Mouse (Mus musculus) embryonic stem cell, embryonic (primary cell): ENCODE results near the gene Dip2c.

ENCODE experiments used
- CTCF ChIA-PET, 4 experiments: fragments of 300-600 bp in 2 of 4; fragments of 350-600 bp in 2 of 4; sonication (Branson Sonifier 250); formaldehyde crosslinking; loops; one replicate each; lab custom pipeline; 2022; ENCODE audit warnings: inconsistent platforms in 2 of 4; lab: Charles Lee
- POLR2A ChIA-PET, 4 experiments: fragments of 300-600 bp in 2 of 4; fragments of 350-600 bp in 2 of 4; sonication (Branson Sonifier 250); formaldehyde crosslinking; loops; one replicate each; lab custom pipeline; 2022; ENCODE audit warnings: antibody characterized with exemption in 4 of 4, inconsistent platforms in 1 of 4; lab: Charles Lee

Gene Dip2c

GRCm38 (mm10) chr13:9276322-9276855 lies at the start of gene Dip2c:
Gene Dip2c (plus strand): TSS chr13:9276528.
- ChIA-PET CTCF (no interaction called here), POLR2A (interaction anchor here in 2 of 4 experiments (0.7 to 1.0 kb wide), 4 partner anchors 19 to 130 kb away, joined by 3 read pairs; no protein-coding TSS in a partner anchor)

- POLR2A ChIA-PET = interaction anchor here in 1 of 4 experiments (0.5 kb wide), 1 partner anchor 192 kb away, joined by 4 read pairs; no protein-coding TSS in a partner anchor
- CTCF ChIA-PET = interaction anchor here in 1 of 4 experiments (0.6 kb wide), 1 partner anchor 35 kb away, joined by 3 read pairs; no protein-coding TSS in a partner anchor
Observed at GRCm38 (mm10) chr13:9227078-9227477, 49.2 kb upstream of the Dip2c start.

- POLR2A ChIA-PET = interaction anchor here in 1 of 4 experiments (1.4 kb wide), 1 partner anchor 17 kb away, joined by 3 read pairs; no protein-coding TSS in a partner anchor
- CTCF ChIA-PET = no interaction called here
Observed at GRCm38 (mm10) chr13:9237495-9237894, 38.8 kb upstream of the Dip2c start.

GRCm38 (mm10) chr13:9239127-9239526 lies 37.2 kb upstream of the Dip2c start:
- CTCF ChIA-PET = no interaction called here
- POLR2A ChIA-PET = interaction anchor here in 1 of 4 experiments (0.6 kb wide), 1 partner anchor 13 kb away, joined by 3 read pairs; no protein-coding TSS in a partner anchor

GRCm38 (mm10) chr13:9239631-9240236 lies 36.6 kb upstream of the Dip2c start:
- CTCF ChIA-PET = no interaction called here
- POLR2A ChIA-PET = interaction anchor here in 1 of 4 experiments (0.6 kb wide), 1 partner anchor 14 kb away, joined by 3 read pairs; no protein-coding TSS in a partner anchor

- POLR2A ChIA-PET = interaction anchor here in 2 of 4 experiments (0.7 to 1.0 kb wide), 2 partner anchors 10 to 85 kb away, joined by 3 read pairs; no protein-coding TSS in a partner anchor
Observed at GRCm38 (mm10) chr13:9261748-9262147, 14.6 kb upstream of the Dip2c start.

GRCm38 (mm10) chr13:9265516-9265915 lies 10.8 kb upstream of the Dip2c start:
- CTCF ChIA-PET = no interaction called here
- POLR2A ChIA-PET = interaction anchor here in 1 of 4 experiments (0.9 kb wide), 1 partner anchor 15 kb away, joined by 4 read pairs; no protein-coding TSS in a partner anchor

More at GRCm38 (mm10) chr13:9261748-9262147, 14.6 kb upstream of the Dip2c start:
- CTCF ChIA-PET = no interaction called here

- ChIA-PET POLR2A (interaction anchor here (0.7 to 2.1 kb wide), 9 partner anchors 10 to 150 kb away, joined by 3 to 10 read pairs (median 3); no protein-coding TSS in a partner anchor), CTCF (no interaction called here)
Observed at GRCm38 (mm10) chr13:9276856-9277620, 710 bp downstream of the Dip2c start.

GRCm38 (mm10) chr13:9277621-9277960 lies 1.3 kb downstream of the Dip2c start:
- CTCF ChIA-PET = interaction anchor here in 1 of 4 experiments (0.7 kb wide), 1 partner anchor 96 kb away, joined by 3 read pairs; no protein-coding TSS in a partner anchor
- POLR2A ChIA-PET = interaction anchor here in 2 of 4 experiments (0.7 to 2.1 kb wide), 8 partner anchors 9 to 409 kb away, joined by 3 to 10 read pairs (median 3); no protein-coding TSS in a partner anchor

- POLR2A ChIA-PET = interaction anchor here in 3 of 4 experiments (0.6 to 2.3 kb wide), 9 partner anchors 11 to 565 kb away, joined by 3 to 10 read pairs (median 3); no protein-coding TSS in a partner anchor
- CTCF ChIA-PET = interaction anchor here in 2 of 4 experiments (0.6 kb wide), 3 partner anchors 36 to 139 kb away, joined by 3 to 5 read pairs (median 3); no protein-coding TSS in a partner anchor
Observed at GRCm38 (mm10) chr13:9278636-9279035, 2.3 kb downstream of the Dip2c start.

- ChIA-PET POLR2A (interaction anchor here in 1 of 4 experiments (0.9 kb wide), 1 partner anchor 17 kb away, joined by 3 read pairs; no protein-coding TSS in a partner anchor), CTCF (no interaction called here)
Observed at GRCm38 (mm10) chr13:9283050-9283449, 6.7 kb downstream of the Dip2c start.

GRCm38 (mm10) chr13:9289916-9290315 lies 13.6 kb downstream of the Dip2c start:
- ChIA-PET CTCF (no interaction called here), POLR2A (interaction anchor here in 1 of 4 experiments (1.2 to 2.2 kb wide), 4 partner anchors 9 to 21 kb away, joined by 3 to 10 read pairs (median 4); no protein-coding TSS in a partner anchor)

- ChIA-PET CTCF (no interaction called here), POLR2A (interaction anchor here in 1 of 4 experiments (0.6 to 1.6 kb wide), 4 partner anchors 9 to 77 kb away, joined by 3 to 5 read pairs (median 4); no protein-coding TSS in a partner anchor)
Observed at GRCm38 (mm10) chr13:9296285-9296684, 20.0 kb downstream of the Dip2c start.

GRCm38 (mm10) chr13:9297266-9297665 lies 20.9 kb downstream of the Dip2c start:
- ChIA-PET POLR2A (interaction anchor here in 2 of 4 experiments (1.1 to 1.6 kb wide), 5 partner anchors 9 to 33 kb away, joined by 3 to 5 read pairs (median 3); partner anchors contain the start of gene Dip2c (in 1 of the 2)), CTCF (no interaction called here)

GRCm38 (mm10) chr13:9297689-9298088 lies 21.4 kb downstream of the Dip2c start:
- POLR2A ChIA-PET = interaction anchor here in 2 of 4 experiments (1.1 to 1.6 kb wide), 4 partner anchors 9 to 33 kb away, joined by 3 to 5 read pairs (median 3); partner anchors contain the start of gene Dip2c (in 1 of the 2)
- CTCF ChIA-PET = no interaction called here

GRCm38 (mm10) chr13:9299657-9300056 lies 23.3 kb downstream of the Dip2c start:
- ChIA-PET CTCF (no interaction called here), POLR2A (interaction anchor here in 2 of 4 experiments (0.8 to 1.2 kb wide), 3 partner anchors 10 to 16 kb away, joined by 3 to 4 read pairs (median 3); no protein-coding TSS in a partner anchor)

GRCm38 (mm10) chr13:9308863-9309262 lies 32.5 kb downstream of the Dip2c start:
- ChIA-PET POLR2A (interaction anchor here in 2 of 4 experiments (0.7 to 0.8 kb wide), 2 partner anchors 8 to 9 kb away, joined by 3 to 5 read pairs; no protein-coding TSS in a partner anchor), CTCF (interaction anchor here in 2 of 4 experiments (0.6 kb wide), 2 partner anchors 8 to 308 kb away, joined by 3 read pairs; no protein-coding TSS in a partner anchor)

GRCm38 (mm10) chr13:9310806-9311205 lies 34.5 kb downstream of the Dip2c start:
- ChIA-PET CTCF (interaction anchor here in 1 of 4 experiments (0.7 kb wide), 1 partner anchor 112 kb away, joined by 3 read pairs; no protein-coding TSS in a partner anchor), POLR2A (interaction anchor here in 2 of 4 experiments (0.5 to 1.7 kb wide), 12 partner anchors 11 to 217 kb away, joined by 3 to 5 read pairs (median 3); partner anchors contain the start of gene Larp4b (in 1 of the 2))
